Mouse (Mus musculus) gastrocnemius, postnatal 14 days (tissue): ENCODE measurements around the gene Nmrk2. TPM values are rescaled to one million over a fixed set of nuclear protein-coding genes. Genes with fewer than 3 reads are reported as not detected.
"Not testable (repeated sequence)": the region's sequence is repeated elsewhere in the genome, so short reads cannot be mapped to it uniquely, and the experiment has no call there.

Experiments used
- DNase-seq: peaks from one replicate; pipeline ENCODE4 v3.0.0; 2021; ENCODE audit warnings: mixed read lengths
- intact Hi-C: fragments of 180-260 bp; cut with DNase I; formaldehyde crosslinking; loops from one replicate; pipeline ENCODE4 v1.15.1; 2025; ENCODE audit warnings: low total_unique reads
- total RNA-seq, 2 experiments: library from RNA; stranded (reverse); gene quantifications; 2 replicates each; pipeline ENCODE4 v1.2.3; 2021

Nmrk2 gene
- total RNA-seq, 2 experiments from 2014 or later = 1.8 to 5.5 TPM

GRCm38 (mm10) chr10:81221402-81222015 is 19.7 kb upstream of the Nmrk2 start:
- intact Hi-C loops = no loop called here
- DNase-seq = no peak

DNA sequence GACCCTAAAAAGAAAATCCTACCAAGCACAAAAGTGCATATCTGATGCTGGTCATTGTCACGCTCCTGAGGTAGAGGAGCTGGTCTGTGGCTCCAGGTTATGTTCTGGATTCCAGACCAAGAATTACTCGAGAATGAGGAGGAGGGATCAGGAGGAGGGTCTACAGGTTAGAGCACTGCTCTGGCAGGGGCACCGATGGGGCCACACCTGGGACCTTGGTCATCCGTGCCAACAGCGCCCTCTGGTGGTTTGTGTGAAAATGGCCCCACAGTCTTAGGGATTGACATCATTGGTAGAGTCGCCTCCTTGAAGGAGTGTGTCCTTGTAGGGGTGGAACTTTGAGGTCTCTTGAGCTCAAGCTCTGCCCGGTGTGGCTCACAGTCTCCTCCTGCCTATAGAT is 16.1 kb upstream of the Nmrk2 start:
- intact Hi-C loops = no loop called here
- DNase-seq = no peak

DNA sequence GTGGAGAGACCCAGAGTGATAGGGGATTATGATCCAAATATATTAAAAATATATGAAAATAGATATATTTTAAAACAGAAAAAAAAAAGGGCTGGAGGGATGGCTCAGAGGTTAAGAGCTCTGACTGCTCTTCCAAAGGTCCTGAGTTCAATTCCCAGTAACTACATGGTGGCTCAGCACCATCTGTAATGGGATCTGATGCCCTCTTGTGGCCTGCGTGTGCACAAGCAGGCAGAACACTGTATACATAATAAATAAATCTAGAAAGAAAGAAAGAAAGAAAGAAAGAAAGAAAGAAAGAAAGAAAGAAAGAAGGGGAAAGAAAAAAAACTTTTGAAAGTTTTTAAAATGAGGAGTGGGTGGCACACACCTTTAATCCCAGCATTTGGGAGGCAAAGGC is 15.4 kb upstream of the Nmrk2 start:
- intact Hi-C loops, DNase-seq: not testable (repeated sequence)

DNA sequence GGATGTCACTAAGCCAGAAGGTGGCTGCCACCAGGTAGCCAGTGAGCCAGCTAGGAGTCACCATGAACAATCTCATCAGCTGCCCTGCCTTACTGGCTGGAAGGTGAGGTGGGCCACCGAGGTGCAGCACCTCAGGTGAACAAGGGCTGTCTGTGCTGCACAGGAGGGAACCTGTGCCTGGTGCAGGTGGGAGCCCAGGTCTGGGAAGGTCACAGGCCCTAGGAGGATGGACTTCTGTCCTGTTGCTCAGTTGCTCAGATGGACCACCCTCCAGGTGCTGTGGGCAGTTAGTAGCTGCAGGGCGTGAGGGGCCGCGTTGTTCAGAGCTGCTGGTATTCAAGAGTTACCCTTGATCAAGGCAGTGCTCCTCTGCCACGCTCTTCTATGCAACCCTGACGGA is 15.0 kb upstream of the Nmrk2 start:
- intact Hi-C loops = no loop called here
- DNase-seq = no peak

GRCm38 (mm10) chr10:81216260-81216659 is 14.4 kb upstream of the Nmrk2 start:
- no peak for DNase-seq
- intact Hi-C loops = no loop called here

GRCm38 (mm10) chr10:81210154-81210553 is 8.3 kb upstream of the Nmrk2 start:
- intact Hi-C loops = no loop called here
- DNase-seq = no peak

- DNase-seq = no peak
- intact Hi-C loops = no loop called here
Measured at GRCm38 (mm10) chr10:81204137-81204536, 2.3 kb upstream of the Nmrk2 start.

GRCm38 (mm10) chr10:81202978-81203720 is 1.3 kb upstream of the Nmrk2 start:
- intact Hi-C loops = no loop called here
- no peak for DNase-seq

DNA sequence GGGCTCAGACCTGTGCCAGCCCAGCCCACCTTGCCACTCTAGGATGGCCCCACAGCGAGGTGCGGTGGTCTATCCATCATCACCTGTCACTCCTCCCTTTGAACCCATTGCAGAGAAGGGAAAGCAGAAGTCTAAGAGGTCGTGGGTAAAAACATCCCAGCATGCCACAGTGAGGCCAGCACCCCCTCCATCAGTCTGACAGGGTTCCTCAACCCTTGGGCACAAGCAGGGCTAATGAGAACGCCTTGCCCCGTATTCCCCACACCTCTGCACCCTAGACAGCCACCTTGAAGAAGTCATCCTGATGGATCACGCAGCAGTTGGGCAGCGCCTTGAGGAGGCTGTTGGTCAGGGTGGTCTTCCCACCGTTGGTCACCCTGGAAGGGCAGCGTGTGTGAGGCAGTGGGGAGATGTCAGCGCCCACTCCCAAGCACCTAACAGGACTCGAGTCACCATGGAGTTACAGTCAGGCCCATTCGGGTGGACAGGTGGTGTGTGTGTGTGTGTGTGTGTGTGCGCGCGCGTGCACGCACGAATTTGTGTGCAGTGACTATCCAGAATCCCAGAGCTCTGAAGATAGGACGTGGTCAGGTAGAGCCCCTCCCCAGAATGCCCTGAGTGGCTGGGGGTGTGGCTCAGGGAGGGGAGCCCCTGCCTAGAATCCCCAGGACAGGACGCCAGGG is 1.1 kb downstream of the Nmrk2 start:
- intact Hi-C loops = no loop called here
- DNase-seq = no peak

DNA sequence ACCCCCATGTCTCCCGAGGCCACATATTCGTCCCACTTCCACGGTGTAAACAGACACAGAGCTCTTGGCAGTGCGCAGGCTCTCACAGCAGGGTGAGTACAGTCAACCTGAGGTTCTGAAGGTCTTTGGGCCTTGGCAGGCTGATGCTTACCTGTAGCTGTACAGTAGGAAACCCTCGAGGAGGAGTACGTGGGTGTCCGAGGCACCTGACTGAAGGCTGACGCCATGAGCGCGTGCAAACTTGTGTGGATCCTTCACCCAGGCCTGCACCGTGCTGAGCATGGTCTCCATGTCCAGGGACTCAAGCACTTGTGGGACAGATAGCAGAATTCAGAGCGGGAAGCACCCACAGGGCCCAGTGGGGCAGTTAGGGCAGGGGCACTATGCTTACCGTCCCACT is 1.7 kb downstream of the Nmrk2 start:
- no peak for DNase-seq

GRCm38 (mm10) chr10:81198990-81199389 is 2.9 kb downstream of the Nmrk2 start:
- DNase-seq = no peak
- intact Hi-C loops = no loop called here

More for the DNA sequence above, 1.7 kb downstream of the Nmrk2 start:
- intact Hi-C loops = no loop called here

GRCm38 (mm10) chr10:81198230-81198629 is 3.6 kb downstream of the Nmrk2 start:
- intact Hi-C loops = no loop called here
- DNase-seq = no peak

DNA sequence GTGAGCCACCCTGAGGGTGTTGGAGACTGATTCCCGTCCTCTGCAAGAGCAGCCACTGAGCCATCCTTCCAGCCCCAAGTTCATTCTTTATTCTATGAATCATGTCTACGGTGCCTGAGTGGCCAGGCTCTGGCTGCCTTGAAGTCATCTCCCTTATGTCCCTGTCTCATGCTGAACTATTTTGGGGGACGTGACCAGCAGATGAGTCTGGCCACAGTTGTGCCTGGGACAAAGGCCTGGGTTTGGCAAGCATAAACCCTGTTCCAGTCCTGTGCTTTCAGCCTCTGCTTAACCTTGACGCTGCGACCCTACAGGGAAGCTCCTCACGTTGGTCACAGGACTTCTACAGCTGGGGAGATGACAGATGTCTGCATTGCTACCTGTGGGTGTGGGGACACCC is 4.5 kb downstream of the Nmrk2 start:
- intact Hi-C loops = no loop called here
- DNase-seq = no peak

DNA sequence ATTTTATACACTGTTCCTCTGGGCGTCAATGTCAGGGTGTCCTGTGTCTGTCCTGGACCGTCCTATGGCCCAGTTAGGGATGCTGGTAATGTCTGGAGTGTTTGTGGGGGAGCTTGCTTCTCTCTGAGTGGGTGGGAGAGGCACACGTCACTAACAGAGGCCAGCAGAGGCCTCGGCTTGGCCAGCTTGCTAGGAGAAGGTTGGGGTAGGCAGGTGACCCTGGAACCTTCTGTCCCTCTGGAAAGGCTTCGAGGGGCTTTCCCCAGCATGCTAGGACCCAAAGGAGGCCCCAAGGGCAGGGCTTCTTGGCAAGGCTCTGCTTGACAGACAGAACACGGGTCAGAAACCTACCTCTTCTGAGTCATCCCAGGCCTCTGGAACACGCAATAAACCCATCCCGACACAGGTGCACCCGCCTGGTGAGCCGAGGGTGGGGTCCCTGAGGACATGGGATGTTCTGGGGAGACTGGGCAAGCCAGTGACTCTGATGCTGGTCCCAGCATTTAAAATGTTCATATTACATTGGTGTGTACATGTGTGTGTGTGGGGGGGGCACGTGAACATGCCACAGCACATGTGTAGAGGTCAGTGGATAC is 5.3 kb downstream of the Nmrk2 start:
- intact Hi-C loops = no loop called here
- no peak for DNase-seq

DNA sequence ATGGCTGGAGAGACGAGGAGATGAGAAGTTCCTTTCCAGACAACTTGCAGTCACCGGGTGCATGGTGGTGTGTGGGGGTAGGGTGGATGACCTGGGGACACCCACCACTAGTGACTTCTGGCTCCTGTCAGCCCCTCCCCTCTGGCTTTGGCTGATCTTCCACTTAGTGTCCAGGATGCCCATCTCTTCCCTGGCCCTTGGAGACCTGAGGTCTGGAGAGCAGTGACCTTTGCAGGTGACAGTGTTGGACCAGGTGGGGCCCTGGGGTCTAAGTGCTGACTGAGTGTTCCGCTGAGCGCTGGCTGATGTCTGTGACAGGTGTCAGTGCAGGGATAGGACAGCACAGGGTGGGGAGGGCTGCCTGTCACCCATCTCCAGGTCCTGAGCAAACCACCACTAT is 6.6 kb downstream of the Nmrk2 start:
- DNase-seq = no peak
- intact Hi-C loops = no loop called here

DNA sequence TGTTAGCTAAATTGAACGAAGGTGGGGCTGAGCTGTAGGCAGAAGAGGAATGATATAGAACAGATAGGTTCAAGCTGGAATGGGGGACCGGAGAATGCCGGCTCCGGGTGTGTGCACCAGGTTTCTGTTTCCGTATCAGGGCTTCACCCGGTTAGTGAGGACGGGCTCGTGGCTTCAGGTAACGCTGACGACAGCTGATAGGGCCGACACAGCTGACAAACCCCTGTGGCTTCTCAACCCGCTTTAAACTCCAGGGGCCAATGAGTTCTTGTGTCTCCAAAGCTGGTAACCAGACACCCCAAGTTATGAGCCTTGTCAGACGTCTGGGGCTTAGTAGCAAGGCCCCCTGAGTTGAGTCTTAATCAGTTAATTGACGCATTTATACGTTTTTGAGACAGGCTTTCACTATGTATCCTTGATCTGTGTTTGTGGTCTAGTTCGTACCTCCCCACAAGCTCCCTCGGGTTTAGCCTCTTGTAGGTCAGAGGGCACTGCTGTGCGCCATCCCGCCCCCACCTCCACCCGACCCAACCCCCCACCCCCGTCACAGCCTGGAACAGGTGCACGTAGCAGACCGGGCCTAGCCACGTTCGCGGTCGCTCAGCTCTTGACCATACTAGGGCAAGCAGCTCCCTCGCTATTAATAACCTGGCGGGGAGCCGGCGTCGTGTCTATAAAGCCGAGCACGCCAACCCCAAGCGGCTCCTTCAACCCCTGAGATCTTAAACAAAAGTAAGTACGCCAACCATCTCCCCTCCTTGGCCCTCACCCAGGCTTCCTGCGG is 7.7 kb downstream of the Nmrk2 start:
- DNase-seq = peak; percentile 80
- intact Hi-C loops = no loop called here

GRCm38 (mm10) chr10:81192968-81193501 is 8.8 kb downstream of the Nmrk2 start:
- intact Hi-C loops = no loop called here
- DNase-seq = no peak

DNA sequence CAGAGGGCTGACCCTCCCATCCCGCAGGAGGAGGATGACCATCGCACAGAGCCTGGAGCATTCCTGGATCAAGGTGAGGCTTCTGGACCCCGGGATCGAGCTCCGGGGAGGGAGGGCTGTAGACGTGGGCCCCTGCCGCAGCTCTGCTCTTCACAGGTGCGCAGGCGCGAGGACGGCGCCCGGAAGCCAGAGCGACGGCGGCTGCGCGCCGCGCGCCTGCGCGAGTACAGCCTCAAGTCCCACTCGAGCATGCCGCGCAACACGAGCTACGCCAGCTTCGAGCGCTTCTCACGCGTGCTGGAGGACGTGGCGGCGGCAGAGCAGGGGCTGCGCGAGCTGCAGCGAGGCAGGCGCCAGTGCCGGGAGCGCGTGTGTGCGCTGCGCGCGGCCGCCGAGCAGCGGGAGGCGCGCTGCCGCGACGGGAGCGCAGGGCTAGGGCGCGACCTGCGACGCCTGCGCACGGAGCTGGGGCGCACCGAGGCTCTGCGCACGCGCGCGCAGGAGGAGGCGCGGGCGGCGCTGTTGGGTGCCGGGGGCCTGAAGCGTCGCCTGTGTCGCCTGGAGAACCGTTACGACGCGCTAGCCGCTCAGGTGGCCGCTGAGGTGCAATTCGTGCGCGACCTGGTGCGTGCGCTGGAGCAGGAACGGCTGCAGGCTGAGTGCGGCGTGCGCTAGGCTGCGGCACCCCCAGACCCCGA is 9.4 kb downstream of the Nmrk2 start:
- peak; percentile 82 for DNase-seq
- intact Hi-C loops = no loop called here
